ENCODE assay signal across 8 mouse cellular contexts in the genomic region with DNA sequence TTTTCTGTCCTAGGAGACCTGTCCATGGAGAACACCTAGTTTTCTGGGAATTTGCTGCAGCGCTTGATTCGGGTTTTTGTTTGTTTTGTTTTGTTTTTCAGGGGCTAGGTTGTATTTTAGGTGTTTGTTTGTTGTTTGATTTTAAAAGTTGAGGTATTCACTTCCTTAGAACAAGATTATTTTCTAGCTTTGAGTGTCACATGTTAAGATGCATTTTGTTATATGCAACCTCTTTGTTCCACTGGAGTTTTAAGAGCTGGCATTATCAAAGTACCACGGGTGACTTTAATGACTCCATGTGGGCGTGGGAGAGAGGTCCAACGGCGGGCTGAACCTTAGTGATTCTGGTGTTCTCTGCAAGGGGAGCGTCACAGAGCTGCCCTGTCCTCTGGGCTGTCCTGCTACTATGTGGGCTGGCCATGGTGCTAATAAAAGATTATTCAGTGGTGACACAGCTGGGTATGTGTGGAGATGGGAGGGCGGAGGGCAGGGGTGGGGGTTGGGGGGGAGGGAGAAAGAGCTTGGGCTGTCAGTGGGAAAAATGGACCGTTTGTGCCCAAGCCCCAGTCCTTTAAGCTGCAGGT. TPM values are rescaled to one million over a fixed set of nuclear protein-coding genes. Genes with fewer than 3 reads are reported as not detected.
A peak's percentile ranks its signal among the peaks of the same experiment; 100 is the strongest.
DNase-seq lines count a peak whose midpoint lies in the region; ATAC-seq lines count a peak whose summit lies in the region.

No protein-coding gene starts in this region.

- peak; percentile 11 for DNase-seq in adrenal gland, postnatal 14 days
- DNase-seq in adrenal gland, postnatal 4 days (ENCODE audit: low spot score in 2 of 2), result no peak
- no peak for DNase-seq in hindbrain, embryonic 14.5 days (ENCODE audit: low spot score)

- H3K36me3 ChIP-seq in megakaryocyte, embryonic 14.5 days (replicated peaks; ENCODE audit: low read length), result peaks cover 38% of the 10 kb centered on the region
- no peaks in the 10 kb centered on the region for H3K36me3 ChIP-seq in hindbrain, embryonic 14.5 days (replicated peaks; ENCODE audit: control insufficient read depth, insufficient read depth)
- H3K36me3 ChIP-seq in liver, embryonic 15.5 days (replicated peaks), result no peaks in the 10 kb centered on the region
- H3K36me3 ChIP-seq in stomach, embryonic 16.5 days (ENCODE audit: control insufficient read depth, insufficient read depth, low read length), result no peaks in the 10 kb centered on the region

- no peak overlapping the region for H3K27ac ChIP-seq in hindbrain, embryonic 14.5 days
- H3K27ac ChIP-seq in liver, embryonic 15.5 days (replicated peaks), result no peak overlapping the region
- no peak overlapping the region for H3K27ac ChIP-seq in stomach, embryonic 16.5 days (ENCODE audit: low read length)

- peaks cover 81% of the 10 kb centered on the region for H3K4me1 ChIP-seq in megakaryocyte, embryonic 14.5 days
- H3K4me1 ChIP-seq in hindbrain, embryonic 14.5 days (replicated peaks; ENCODE audit: control insufficient read depth, insufficient read depth, low read length), result peaks cover 15% of the 10 kb centered on the region; the same call in 1 of the 2 replicates
- peaks cover 6% of the 10 kb centered on the region; the same call in 1 of the 2 replicates for H3K4me1 ChIP-seq in liver, embryonic 15.5 days (replicated peaks)
- no peaks in the 10 kb centered on the region for H3K4me1 ChIP-seq in stomach, embryonic 16.5 days (ENCODE audit: control insufficient read depth, insufficient read depth, low read length)

- H3K27me3 ChIP-seq in megakaryocyte, embryonic 14.5 days (replicated peaks), result no peaks in the 10 kb centered on the region
- H3K27me3 ChIP-seq in hindbrain, embryonic 14.5 days (ENCODE audit: control insufficient read depth, insufficient read depth, low read length), result peaks cover 7% of the 10 kb centered on the region; the same call in 1 of the 2 replicates
- peaks cover 22% of the 10 kb centered on the region for H3K27me3 ChIP-seq in liver, embryonic 15.5 days
- H3K27me3 ChIP-seq in stomach, embryonic 16.5 days (ENCODE audit: control insufficient read depth, insufficient read depth, low read length), result peaks cover 7% of the 10 kb centered on the region; the same call in 1 of the 2 replicates

- 10% methylated on average over 9 of the region's 9 CpGs for WGBS in hindbrain, embryonic 14.5 days
- 7% methylated on average over 9 of the region's 9 CpGs for WGBS in liver, embryonic 15.5 days (ENCODE audit: insufficient replicate concordance)
- 15% methylated on average over 9 of the region's 9 CpGs for WGBS in stomach, embryonic 16.5 days

- peak overlapping the region; percentile 57; the same call in 1 of the 2 replicates for H3K9ac ChIP-seq in hindbrain, embryonic 14.5 days
- H3K9ac ChIP-seq in liver, embryonic 15.5 days, result no peak overlapping the region
- no peak overlapping the region for H3K9ac ChIP-seq in stomach, embryonic 16.5 days (ENCODE audit: low read length)

- H3K4me2 ChIP-seq in hindbrain, embryonic 14.5 days (replicated peaks), result peak overlapping the region; percentile 80
- peak overlapping the region; percentile 67 for H3K4me2 ChIP-seq in liver, embryonic 15.5 days
- H3K4me2 ChIP-seq in stomach, embryonic 16.5 days (ENCODE audit: low read depth, low read length), result peak overlapping the region; percentile 79

- no peaks in the 10 kb centered on the region for H3K9me3 ChIP-seq in megakaryocyte, embryonic 14.5 days
- H3K9me3 ChIP-seq in hindbrain, embryonic 14.5 days (ENCODE audit: control insufficient read depth, low read length), result no peaks in the 10 kb centered on the region
- H3K9me3 ChIP-seq in liver, embryonic 15.5 days (replicated peaks), result no peaks in the 10 kb centered on the region
- H3K9me3 ChIP-seq in stomach, embryonic 16.5 days (replicated peaks; ENCODE audit: control insufficient read depth, low read length), result no peaks in the 10 kb centered on the region

- peak overlapping the region; percentile 94 for H3K4me3 ChIP-seq in megakaryocyte, embryonic 14.5 days (replicated peaks)
- H3K4me3 ChIP-seq in hindbrain, embryonic 14.5 days (replicated peaks; ENCODE audit: low read length), result peak overlapping the region; percentile 47
- H3K4me3 ChIP-seq in liver, embryonic 15.5 days (replicated peaks), result peak overlapping the region; percentile 47
- H3K4me3 ChIP-seq in stomach, embryonic 16.5 days (replicated peaks; ENCODE audit: low read length), result peak overlapping the region; percentile 55

- no peak for ATAC-seq in megakaryocyte, adult 5-6 weeks (ENCODE audit: poor library complexity, severe bottlenecking)
- no peak for ATAC-seq in hindbrain, embryonic 14.5 days (ENCODE audit: low FRiP score)
- no peak for ATAC-seq in liver, embryonic 15.5 days (ENCODE audit: insufficient read depth)
- ATAC-seq in stomach, embryonic 16.5 days (ENCODE audit: insufficient read depth, low FRiP score), result no peak
- ATAC-seq in monocyte, adult 5-6 weeks (replicated peaks; ENCODE audit: insufficient number of reproducible peaks, low FRiP score, low TSS enrichment, poor library complexity, severe bottlenecking), result no peak; the same call in 1 of the 2 replicates

RNA-seq across cellular contexts. Expression of a gene that starts 1.0 kb away (rescaled TPM):
- total RNA-seq in adrenal gland, postnatal 14 days (2021), result 2.7 and 7.1 TPM in 2 replicates
- 1 to 10 TPM; 3.2 to 3.4 TPM for total RNA-seq in adrenal gland, postnatal 4 days (2021)
- 11.0 and 22.0 TPM in 2 replicates for polyA plus RNA-seq in megakaryocyte, embryonic 14.5 days (2012; ENCODE audit: insufficient read depth, low replicate concordance)
- total RNA-seq in megakaryocyte, adult 5-6 weeks (2015), result 3.2 and 4.3 TPM in 2 replicates
- 3.5 and 3.9 TPM in 2 replicates for total RNA-seq in megakaryocyte, adult 5-6 weeks (2017)
- 23.6 and 26.8 TPM in 2 replicates for polyA plus RNA-seq in hindbrain, embryonic 14.5 days (2014; fragmentation: Nextera tagmentation; extraction: Ambion mirVana)
- polyA plus RNA-seq in liver, embryonic 15.5 days (2015; fragmentation: Nextera tagmentation; extraction: Ambion mirVana), result 2.9 and 3.0 TPM in 2 replicates
- 1.7 and 2.7 TPM in 2 replicates for polyA plus RNA-seq in stomach, embryonic 16.5 days (2015; fragmentation: Nextera tagmentation; extraction: Ambion mirVana)
- total RNA-seq in monocyte, adult 5-6 weeks (2017), result 32.2 to 112 TPM (median 35.0 TPM) in 3 replicates
